Mouse (Mus musculus) embryonic facial prominence, embryonic 12.5 days (tissue): Measurements from ENCODE around the gene Qsox1. TPM values are rescaled to one million over a fixed set of nuclear protein-coding genes. Genes with fewer than 3 reads are reported as not detected.

ENCODE experiments used
- ATAC-seq: fragments of 200-750 bp; cut with Nextera tagmentation; 2 replicates; pipeline ENCODE4 v1.8.0; 2017; ENCODE audit not compliant: insufficient number of reproducible peaks, insufficient read depth, low FRiP score, low TSS enrichment
- H3K27ac ChIP-seq: fragments of 300-500 bp; sonication (generic); 2 replicates; pipeline ENCODE4 v1.5.1; 2016; ENCODE audit warnings: mild to moderate bottlenecking
- H3K27me3 ChIP-seq: fragments of 300-500 bp; sonication (generic); 2 replicates; pipeline ENCODE4 v1.6.1; 2016; ENCODE audit warnings: mild to moderate bottlenecking, moderate library complexity
- H3K36me3 ChIP-seq: fragments of 300-500 bp; sonication (generic); 2 replicates; pipeline ENCODE4 v1.6.1; 2016; ENCODE audit warnings: mild to moderate bottlenecking
- H3K4me1 ChIP-seq: fragments of 300-500 bp; sonication (generic); 2 replicates; pipeline ENCODE4 v1.6.1; 2016
- H3K4me2 ChIP-seq: fragments of 300-500 bp; sonication (generic); replicated peaks from 2 replicates; pipeline ENCODE4 v1.6.1; 2016; ENCODE audit warnings: mild to moderate bottlenecking, moderate library complexity
- H3K4me3 ChIP-seq: fragments of 300-500 bp; sonication (generic); 2 replicates; pipeline ENCODE4 v1.5.1; 2016; ENCODE audit warnings: mild to moderate bottlenecking
- H3K9ac ChIP-seq: fragments of 300-500 bp; sonication (generic); 2 replicates; pipeline ENCODE4 v1.6.1; 2016; ENCODE audit warnings: mild to moderate bottlenecking, moderate library complexity
- H3K9me3 ChIP-seq: fragments of 300-500 bp; sonication (generic); 2 replicates; pipeline ENCODE4 v1.6.1; 2016; ENCODE audit warnings: mild to moderate bottlenecking, moderate library complexity
- WGBS: fragments of 180-500 bp; shearing (Covaris S2); methylation state at CpG from one replicate; pipeline ENCODE4 v1.1.7; 2016; 5-methylcytosine and 5-hydroxymethylcytosine counted together
- polyA plus RNA-seq: library from polyadenylated mRNA; unstranded; fragments of >200 nt; fragmentation: Nextera tagmentation; extraction: Ambion mirVana; gene quantifications from 2 replicates; pipeline ENCODE4 v1.2.1, GENCODE M21; 2016

Gene Qsox1
- polyA plus RNA-seq: 24.0 and 24.7 TPM in 2 replicates

- Histone ChIP-seq H3K36me3 (no peaks in the 10 kb centered on the region; the same call in 1 of the 2 replicates), H3K27me3 (no peaks in the 10 kb centered on the region), H3K9me3 (no peaks in the 10 kb centered on the region), H3K9ac (peak within 1 kb of the TSS; percentile 63), H3K4me3 (peak within 1 kb of the TSS; percentile 70), H3K27ac (peak within 1 kb of the TSS; percentile 61; the same call in 1 of the 2 replicates), H3K4me2 (peak within 1 kb of the TSS; percentile 73), H3K4me1 (peaks cover 17% of the 10 kb centered on the region)
- 1% methylated on average over 67 of the region's 67 CpGs for WGBS
- ATAC-seq: peak; percentile 86
These were observed at the start of gene Qsox1 for GRCm38 (mm10) chr1:155812581-155813499. TSS of gene Qsox1 (minus strand) at chr1:155812889.

GRCm38 (mm10) chr1:155854926-155855702 is 42.4 kb upstream of the Qsox1 start:
- Histone ChIP-seq H3K27me3 (no peaks in the 10 kb centered on the region), H3K4me2 (no peak overlapping the region)
- ATAC-seq: no peak

GRCm38 (mm10) chr1:155853009-155853408 is 40.3 kb upstream of the Qsox1 start:
- Histone ChIP-seq H3K4me3 (no peak overlapping the region), H3K4me1 (no peaks in the 10 kb centered on the region), H3K27me3 (no peaks in the 10 kb centered on the region), H3K9ac (no peak overlapping the region), H3K4me2 (no peak overlapping the region), H3K27ac (no peak overlapping the region), H3K9me3 (no peaks in the 10 kb centered on the region), H3K36me3 (peaks cover 32% of the 10 kb centered on the region)
- no peak for ATAC-seq
- 95% methylated on average over 5 of the region's 5 CpGs for WGBS

More at GRCm38 (mm10) chr1:155854926-155855702, 42.4 kb upstream of the Qsox1 start:
- H3K9ac ChIP-seq: no peak overlapping the region
- H3K4me1 ChIP-seq: no peaks in the 10 kb centered on the region
- peaks cover 34% of the 10 kb centered on the region for H3K36me3 ChIP-seq
- H3K9me3 ChIP-seq: no peaks in the 10 kb centered on the region
- no peak overlapping the region for H3K27ac ChIP-seq
- 85% methylated on average over 7 of the region's 7 CpGs for WGBS
- no peak overlapping the region for H3K4me3 ChIP-seq

- Histone ChIP-seq H3K9me3 (no peaks in the 10 kb centered on the region), H3K4me1 (no peaks in the 10 kb centered on the region), H3K4me2 (no peak overlapping the region), H3K27me3 (no peaks in the 10 kb centered on the region), H3K9ac (no peak overlapping the region), H3K36me3 (peaks cover 27% of the 10 kb centered on the region), H3K4me3 (no peak overlapping the region), H3K27ac (no peak overlapping the region)
- no peak for ATAC-seq
- WGBS: 87% methylated on average over 5 of the region's 5 CpGs
These were observed 31.5 kb upstream of the Qsox1 start for GRCm38 (mm10) chr1:155844235-155844634.

- no peaks in the 10 kb centered on the region for H3K4me1 ChIP-seq
- no peak overlapping the region for H3K9ac ChIP-seq
- no peak for ATAC-seq
- WGBS: 79% methylated on average over 4 of the region's 4 CpGs
- H3K4me3 ChIP-seq: no peak overlapping the region
- no peak overlapping the region for H3K27ac ChIP-seq
- H3K27me3 ChIP-seq: no peaks in the 10 kb centered on the region
- H3K9me3 ChIP-seq: no peaks in the 10 kb centered on the region
- peaks cover 26% of the 10 kb centered on the region; the same call in 1 of the 2 replicates for H3K36me3 ChIP-seq
- H3K4me2 ChIP-seq: no peak overlapping the region
These were observed 30.8 kb upstream of the Qsox1 start for GRCm38 (mm10) chr1:155843538-155843937.

GRCm38 (mm10) chr1:155835667-155836066 is 23.0 kb upstream of the Qsox1 start:
- Histone ChIP-seq H3K9me3 (no peaks in the 10 kb centered on the region), H3K4me2 (no peak overlapping the region), H3K4me1 (no peaks in the 10 kb centered on the region), H3K9ac (no peak overlapping the region), H3K27ac (no peak overlapping the region), H3K27me3 (no peaks in the 10 kb centered on the region), H3K4me3 (no peak overlapping the region), H3K36me3 (no peaks in the 10 kb centered on the region)
- 83% methylated on average over 2 of the region's 2 CpGs for WGBS
- ATAC-seq: no peak

- 90% methylated on average over 9 of the region's 9 CpGs for WGBS
- Histone ChIP-seq H3K4me1 (no peaks in the 10 kb centered on the region), H3K27me3 (no peaks in the 10 kb centered on the region), H3K36me3 (no peaks in the 10 kb centered on the region), H3K27ac (no peak overlapping the region), H3K9me3 (no peaks in the 10 kb centered on the region), H3K4me3 (no peak overlapping the region), H3K9ac (no peak overlapping the region), H3K4me2 (no peak overlapping the region)
- ATAC-seq: no peak
These were observed 20.9 kb upstream of the Qsox1 start for GRCm38 (mm10) chr1:155833610-155834009.

- no peak overlapping the region for H3K4me3 ChIP-seq
- H3K4me2 ChIP-seq: no peak overlapping the region
- WGBS: 96% methylated on average over 3 of the region's 3 CpGs
- H3K9me3 ChIP-seq: no peaks in the 10 kb centered on the region
- H3K9ac ChIP-seq: no peak overlapping the region
- H3K27ac ChIP-seq: no peak overlapping the region
- ATAC-seq: no peak
- H3K4me1 ChIP-seq: no peaks in the 10 kb centered on the region
- no peaks in the 10 kb centered on the region for H3K36me3 ChIP-seq
- no peaks in the 10 kb centered on the region for H3K27me3 ChIP-seq
These were observed 19.3 kb upstream of the Qsox1 start for GRCm38 (mm10) chr1:155831958-155832357.

- WGBS: 70% methylated on average over 6 of the region's 6 CpGs
- H3K36me3 ChIP-seq: no peaks in the 10 kb centered on the region
- no peak for ATAC-seq
- no peaks in the 10 kb centered on the region for H3K27me3 ChIP-seq
- H3K4me3 ChIP-seq: no peak overlapping the region
- no peak overlapping the region for H3K4me2 ChIP-seq
- H3K9me3 ChIP-seq: no peaks in the 10 kb centered on the region
- no peak overlapping the region for H3K9ac ChIP-seq
- no peaks in the 10 kb centered on the region for H3K4me1 ChIP-seq
- no peak overlapping the region for H3K27ac ChIP-seq
These were observed 18.2 kb upstream of the Qsox1 start for GRCm38 (mm10) chr1:155830861-155831260.

- H3K4me2 ChIP-seq: no peak overlapping the region
- no peak overlapping the region for H3K9ac ChIP-seq
- ATAC-seq: no peak
- no peak overlapping the region for H3K4me3 ChIP-seq
- H3K27me3 ChIP-seq: no peaks in the 10 kb centered on the region
- no peaks in the 10 kb centered on the region for H3K36me3 ChIP-seq
- WGBS: 56% methylated on average over 8 of the region's 8 CpGs
- H3K27ac ChIP-seq: no peak overlapping the region
- no peaks in the 10 kb centered on the region for H3K9me3 ChIP-seq
- H3K4me1 ChIP-seq: no peaks in the 10 kb centered on the region
These were observed 15.1 kb upstream of the Qsox1 start for GRCm38 (mm10) chr1:155827703-155828295.

- Histone ChIP-seq H3K36me3 (no peaks in the 10 kb centered on the region), H3K4me2 (no peak overlapping the region), H3K9me3 (no peaks in the 10 kb centered on the region), H3K27me3 (no peaks in the 10 kb centered on the region), H3K4me3 (no peak overlapping the region), H3K27ac (no peak overlapping the region), H3K4me1 (no peaks in the 10 kb centered on the region), H3K9ac (no peak overlapping the region)
- no peak for ATAC-seq
- 38% methylated on average over 5 of the region's 5 CpGs for WGBS
These were observed 14.2 kb upstream of the Qsox1 start for GRCm38 (mm10) chr1:155826803-155827395.
